Comparison of ENCODE assay signal across 16 mouse cellular contexts in genomic region chr12:108850129-108850528, GRCm38 (mm10). TPM values are rescaled to one million over a fixed set of nuclear protein-coding genes. Genes with fewer than 3 reads are reported as not detected.
DNase-seq lines count a peak whose midpoint lies in the region; ATAC-seq lines count a peak whose summit lies in the region.
"Had no signal": no experiment of that assay in that cellular context is flagged by ENCODE, and none has a peak within 500 bp of the region (broad histone marks: within the 10 kb centered on the region; RNA-seq: fewer than 3 reads in every experiment).

No protein-coding gene starts in this region.

- no peaks in the 10 kb centered on the region for H3K9me3 ChIP-seq in kidney, embryonic 16.5 days (ENCODE audit: low read length)
- no peaks in the 10 kb centered on the region for H3K9me3 ChIP-seq in kidney, embryonic 15.5 days (replicated peaks)
- no peaks in the 10 kb centered on the region for H3K9me3 ChIP-seq in liver, embryonic 16.5 days (replicated peaks; ENCODE audit: control insufficient read depth, low read length)
- H3K9me3 ChIP-seq: hindbrain, embryonic 15.5 days; megakaryocyte, embryonic 14.5 days; neural tube, embryonic 12.5 days had no signal

- 43% methylated on average over 8 of the region's 8 CpGs for WGBS in kidney, embryonic 16.5 days
- WGBS in kidney, embryonic 15.5 days, result 38% methylated on average over 8 of the region's 8 CpGs
- 50% methylated on average over 8 of the region's 8 CpGs for WGBS in liver, embryonic 16.5 days (ENCODE audit: insufficient replicate concordance)

- no peak overlapping the region for H3K27ac ChIP-seq in kidney, embryonic 16.5 days (ENCODE audit: low read length)
- H3K27ac ChIP-seq in kidney, embryonic 15.5 days, result no peak overlapping the region
- peak overlapping the region; percentile 25; the same call in 1 of the 2 replicates for H3K27ac ChIP-seq in liver, embryonic 16.5 days (ENCODE audit: low read length)
- H3K27ac ChIP-seq: hindbrain, embryonic 15.5 days; limb, embryonic 12.5 days; neural tube, embryonic 12.5 days had no signal

- no peak overlapping the region for H3K9ac ChIP-seq in kidney, embryonic 16.5 days (replicated peaks; ENCODE audit: low read length)
- no peak overlapping the region for H3K9ac ChIP-seq in kidney, embryonic 15.5 days
- no peak overlapping the region for H3K9ac ChIP-seq in liver, embryonic 16.5 days (ENCODE audit: low read depth, low read length)
- H3K9ac ChIP-seq: forebrain, postnatal 0 days; hindbrain, embryonic 15.5 days; limb, embryonic 12.5 days; neural tube, embryonic 12.5 days had no signal

- no peak overlapping the region for H3K4me2 ChIP-seq in kidney, embryonic 16.5 days (replicated peaks; ENCODE audit: low read depth, low read length)
- H3K4me2 ChIP-seq in kidney, embryonic 15.5 days, result no peak overlapping the region
- H3K4me2 ChIP-seq in liver, embryonic 16.5 days (ENCODE audit: low read depth, low read length), result no peak overlapping the region
- H3K4me2 ChIP-seq: hindbrain, embryonic 15.5 days; limb, embryonic 12.5 days; neural tube, embryonic 12.5 days had no signal

- H3K36me3 ChIP-seq in kidney, embryonic 16.5 days (ENCODE audit: insufficient read depth, low read length), result peaks cover 4% of the 10 kb centered on the region; the same call in 1 of the 2 replicates
- H3K36me3 ChIP-seq in kidney, embryonic 15.5 days, result peaks cover 9% of the 10 kb centered on the region
- H3K36me3 ChIP-seq in liver, embryonic 16.5 days (ENCODE audit: control insufficient read depth, insufficient read depth), result no peaks in the 10 kb centered on the region; the same call in 1 of the 2 replicates
- H3K36me3 ChIP-seq: hindbrain, embryonic 15.5 days had no signal

- peak; percentile 40; the same call in 1 of the 2 replicates for ATAC-seq in kidney, embryonic 16.5 days (ENCODE audit: low FRiP score, low TSS enrichment)
- ATAC-seq in kidney, embryonic 15.5 days (replicated peaks; ENCODE audit: low FRiP score), result no peak
- peak; percentile 79 for ATAC-seq in liver, embryonic 16.5 days (ENCODE audit: low read depth)
- ATAC-seq: forebrain, postnatal 0 days had no signal

- H3K4me1 ChIP-seq in kidney, embryonic 16.5 days (ENCODE audit: insufficient read depth, low read length), result no peaks in the 10 kb centered on the region
- 0 out of 2 replicates have a peak, but pooled peaks cover 2% of the 10 kb centered on the region for H3K4me1 ChIP-seq in kidney, embryonic 15.5 days
- no peaks in the 10 kb centered on the region; the same call in 1 of the 2 replicates for H3K4me1 ChIP-seq in liver, embryonic 16.5 days (ENCODE audit: control insufficient read depth, low read depth, low read length)
- H3K4me1 ChIP-seq: limb, embryonic 12.5 days had no signal

- no peaks in the 10 kb centered on the region for H3K27me3 ChIP-seq in kidney, embryonic 16.5 days (ENCODE audit: insufficient read depth, low read length)
- H3K27me3 ChIP-seq in kidney, embryonic 15.5 days, result no peaks in the 10 kb centered on the region
- no peaks in the 10 kb centered on the region for H3K27me3 ChIP-seq in liver, embryonic 16.5 days (ENCODE audit: control insufficient read depth, insufficient read depth, low read depth, low read length)
- H3K27me3 ChIP-seq: CH12.LX; hindbrain, embryonic 15.5 days; limb, embryonic 12.5 days; neural tube, embryonic 12.5 days had no signal

- no peak overlapping the region for H3K4me3 ChIP-seq in kidney, embryonic 16.5 days (ENCODE audit: low read length)
- no peak overlapping the region for H3K4me3 ChIP-seq in kidney, embryonic 15.5 days (replicated peaks)
- no peak overlapping the region for H3K4me3 ChIP-seq in liver, embryonic 16.5 days (ENCODE audit: low read depth, low read length)
- H3K4me3 ChIP-seq: hindbrain, embryonic 15.5 days; limb, embryonic 12.5 days; megakaryocyte, embryonic 14.5 days; neural tube, embryonic 12.5 days had no signal

- peak; percentile 42 for DNase-seq in adrenal gland, adult 2 months
- no peak for DNase-seq in adrenal gland, postnatal 25 days
- peak; percentile 62 for DNase-seq in lung, postnatal 36 days
- DNase-seq in right cerebral cortex, postnatal 25 days, result no peak
- DNase-seq in c-Kit-positive CD71-positive TER-119-positive erythroid progenitor cells, embryonic 14.5 days (ENCODE audit: low spot score), result no peak
- DNase-seq: adrenal gland, postnatal 14 days; forebrain, postnatal 0 days; gastrocnemius, postnatal 10 days had no signal

RNA-seq across cellular contexts. Expression of gene Slc25a47, which starts 14.3 kb away (rescaled TPM):
- total RNA-seq in adrenal gland, adult 2 months (2021), result 10 to 100 TPM in 1 of 2 experiments, 1 to 10 TPM in 1; 8.4 to 12.2 TPM
- polyA plus RNA-seq in adrenal gland, adult 2 months (2012; rRNA removed), result 16.6 TPM in 2 replicates
- total RNA-seq in adrenal gland, postnatal 25 days (2021), result 16.1 and 21.0 TPM in 2 replicates
- 9.9 and 12.0 TPM in 2 replicates for polyA plus RNA-seq in kidney, embryonic 16.5 days (2015; fragmentation: Nextera tagmentation; extraction: Ambion mirVana)
- polyA plus RNA-seq in kidney, embryonic 15.5 days (2015; fragmentation: Nextera tagmentation; extraction: Ambion mirVana), result 8.8 and 9.3 TPM in 2 replicates
- polyA plus RNA-seq in liver, embryonic 16.5 days (2015; fragmentation: Nextera tagmentation; extraction: Ambion mirVana), result 25.4 and 32.5 TPM in 2 replicates

RNA-seq across cellular contexts. Expression of gene Slc25a29, which starts 14.4 kb away (rescaled TPM):
- total RNA-seq in adrenal gland, adult 2 months (2021), result 10 to 100 TPM; 14.0 to 17.7 TPM
- 93.3 and 111 TPM in 2 replicates for polyA plus RNA-seq in adrenal gland, adult 2 months (2012; rRNA removed)
- total RNA-seq in adrenal gland, postnatal 25 days (2021), result 20.7 and 25.5 TPM in 2 replicates
- 8.5 and 9.1 TPM in 2 replicates for polyA plus RNA-seq in kidney, embryonic 16.5 days (2015; fragmentation: Nextera tagmentation; extraction: Ambion mirVana)
- polyA plus RNA-seq in kidney, embryonic 15.5 days (2015; fragmentation: Nextera tagmentation; extraction: Ambion mirVana), result 9.0 and 9.7 TPM in 2 replicates
- 1.7 TPM in 2 replicates for polyA plus RNA-seq in liver, embryonic 16.5 days (2015; fragmentation: Nextera tagmentation; extraction: Ambion mirVana)

RNA-seq across cellular contexts. Expression of gene Wdr25, which starts 43.3 kb away (rescaled TPM):
- 10 to 100 TPM in 1 of 2 experiments, 1 to 10 TPM in 1; 6.7 to 12.0 TPM for total RNA-seq in adrenal gland, adult 2 months (2021)
- polyA plus RNA-seq in adrenal gland, adult 2 months (2012; rRNA removed), result 6.5 and 8.3 TPM in 2 replicates
- 7.9 and 8.4 TPM in 2 replicates for total RNA-seq in adrenal gland, postnatal 25 days (2021)
- polyA plus RNA-seq in kidney, embryonic 16.5 days (2015; fragmentation: Nextera tagmentation; extraction: Ambion mirVana), result 8.9 and 9.9 TPM in 2 replicates
- polyA plus RNA-seq in kidney, embryonic 15.5 days (2015; fragmentation: Nextera tagmentation; extraction: Ambion mirVana), result 9.4 and 11.7 TPM in 2 replicates
- polyA plus RNA-seq in liver, embryonic 16.5 days (2015; fragmentation: Nextera tagmentation; extraction: Ambion mirVana), result 1.3 and 3.1 TPM in 2 replicates

RNA-seq across cellular contexts. Expression of gene Wars, which starts 43.8 kb away (rescaled TPM):
- 10 to 100 TPM; 53.2 to 66.3 TPM for total RNA-seq in adrenal gland, adult 2 months (2021)
- polyA plus RNA-seq in adrenal gland, adult 2 months (2012; rRNA removed), result 56.3 and 61.5 TPM in 2 replicates
- total RNA-seq in adrenal gland, postnatal 25 days (2021), result 54.6 and 64.0 TPM in 2 replicates
- polyA plus RNA-seq in kidney, embryonic 16.5 days (2015; fragmentation: Nextera tagmentation; extraction: Ambion mirVana), result 94.6 and 98.5 TPM in 2 replicates
- polyA plus RNA-seq in kidney, embryonic 15.5 days (2015; fragmentation: Nextera tagmentation; extraction: Ambion mirVana), result 91.4 and 96.7 TPM in 2 replicates
- 22.8 and 25.7 TPM in 2 replicates for polyA plus RNA-seq in liver, embryonic 16.5 days (2015; fragmentation: Nextera tagmentation; extraction: Ambion mirVana)

RNA-seq across cellular contexts. Expression of gene Yy1, which starts 57.4 kb away (rescaled TPM):
- 100 to 1,000 TPM in 1 of 2 experiments, 10 to 100 TPM in 1; 56.2 to 102 TPM for total RNA-seq in adrenal gland, adult 2 months (2021)
- polyA plus RNA-seq in adrenal gland, adult 2 months (2012; rRNA removed), result 22.5 and 27.8 TPM in 2 replicates
- 77.9 and 100 TPM in 2 replicates for total RNA-seq in adrenal gland, postnatal 25 days (2021)
- polyA plus RNA-seq in kidney, embryonic 16.5 days (2015; fragmentation: Nextera tagmentation; extraction: Ambion mirVana), result 15.9 and 16.9 TPM in 2 replicates
- 19.1 and 20.4 TPM in 2 replicates for polyA plus RNA-seq in kidney, embryonic 15.5 days (2015; fragmentation: Nextera tagmentation; extraction: Ambion mirVana)
- 6.6 and 8.2 TPM in 2 replicates for polyA plus RNA-seq in liver, embryonic 16.5 days (2015; fragmentation: Nextera tagmentation; extraction: Ambion mirVana)

Comparison
In these comparisons a context has a peak if more than half of its experiments do, and no peak if none do; other contexts are left out.
1. DNase-seq: peak in adrenal gland, adult 2 months (single experiment) and lung, postnatal 36 days (single experiment); none in adrenal gland, postnatal 25 days (single experiment), right cerebral cortex, postnatal 25 days (single experiment) and c-Kit-positive CD71-positive TER-119-positive erythroid progenitor cells, embryonic 14.5 days (single experiment).